In genomic region chr6:136980331-136980746, GRCm38 (mm10) we compare ENCODE assay signal across 8 mouse cellular contexts. TPM values are rescaled to one million over a fixed set of nuclear protein-coding genes. Genes with fewer than 3 reads are reported as not detected.
A peak's percentile ranks its signal among the peaks of the same experiment; 100 is the strongest.
DNase-seq lines count a peak whose midpoint lies in the region; ATAC-seq and TF ChIP-seq lines count a peak whose summit lies in the region.

No protein-coding gene starts in this region.

- no peak for TF ChIP-seq POLR2A in brain, embryonic 14.5 days (IDR thresholded peaks at IDR 0.05; ENCODE audit: borderline replicate concordance, extremely low read depth, insufficient read depth, insufficient read length, poor library complexity, severe bottlenecking)

- no peak for ATAC-seq in hindbrain, embryonic 12.5 days (ENCODE audit: low FRiP score)
- peak; percentile 49; the same call in 1 of the 2 replicates for ATAC-seq in heart, embryonic 11.5 days (replicated peaks; ENCODE audit: insufficient number of reproducible peaks, low FRiP score, low TSS enrichment)
- peak; percentile 81 for ATAC-seq in limb, embryonic 13.5 days (ENCODE audit: low FRiP score, low read depth)
- peak; percentile 59 for ATAC-seq in monocyte, adult 5-6 weeks (replicated peaks; ENCODE audit: insufficient number of reproducible peaks, low FRiP score, low TSS enrichment, poor library complexity, severe bottlenecking)

- no peak overlapping the region for H3K4me2 ChIP-seq in hindbrain, embryonic 12.5 days (replicated peaks)
- no peak overlapping the region for H3K4me2 ChIP-seq in heart, embryonic 11.5 days
- 0 out of 2 replicates have a peak overlapping the region, but pooled peaks have one; percentile 15 for H3K4me2 ChIP-seq in limb, embryonic 13.5 days (replicated peaks)

- H3K4me1 ChIP-seq in hindbrain, embryonic 10.5 days (replicated peaks) = peaks cover 17% of the 10 kb centered on the region
- H3K4me1 ChIP-seq in hindbrain, embryonic 12.5 days = peaks cover 4% of the 10 kb centered on the region; the same call in 1 of the 2 replicates
- no peaks in the 10 kb centered on the region for H3K4me1 ChIP-seq in heart, embryonic 11.5 days (ENCODE audit: control insufficient read depth, insufficient read depth, low read length)
- H3K4me1 ChIP-seq in limb, embryonic 13.5 days = peaks cover 9% of the 10 kb centered on the region

- WGBS in hindbrain, embryonic 10.5 days = 41% methylated on average over 3 of the region's 3 CpGs
- WGBS in hindbrain, embryonic 12.5 days = 34% methylated on average over 3 of the region's 3 CpGs
- WGBS in heart, embryonic 11.5 days (ENCODE audit: insufficient replicate concordance) = 30% methylated on average over 3 of the region's 3 CpGs
- 31% methylated on average over 3 of the region's 3 CpGs for WGBS in limb, embryonic 13.5 days

- no peaks in the 10 kb centered on the region for H3K27me3 ChIP-seq in hindbrain, embryonic 10.5 days (ENCODE audit: insufficient read depth, poor library complexity, severe bottlenecking)
- H3K27me3 ChIP-seq in hindbrain, embryonic 12.5 days = no peaks in the 10 kb centered on the region
- no peaks in the 10 kb centered on the region for H3K27me3 ChIP-seq in heart, embryonic 11.5 days (ENCODE audit: control insufficient read depth, insufficient read depth, low read length)
- H3K27me3 ChIP-seq in limb, embryonic 13.5 days = no peaks in the 10 kb centered on the region

- TF ChIP-seq CTCF in brain, embryonic 14.5 days (IDR thresholded peaks at IDR 0.05; ENCODE audit: borderline replicate concordance, extremely low read depth, insufficient read depth, insufficient read length) = peak; percentile 18; the same call in 1 of the 2 replicates

- H3K9ac ChIP-seq in hindbrain, embryonic 12.5 days = no peak overlapping the region
- H3K9ac ChIP-seq in heart, embryonic 11.5 days (ENCODE audit: low read depth, low read length) = no peak overlapping the region
- peak overlapping the region; percentile 8; the same call in 1 of the 2 replicates for H3K9ac ChIP-seq in limb, embryonic 13.5 days

- no peak for DNase-seq in hindbrain, embryonic 10.5 days (ENCODE audit: low spot score)
- DNase-seq in brain, embryonic 14.5 days (ENCODE audit: low read depth) = peak; percentile 80
- no peak for DNase-seq in cerebellum, postnatal 4 days (ENCODE audit: low spot score in 2 of 2)
- no peak for DNase-seq in right cerebral cortex, adult 18-20 months

- H3K9me3 ChIP-seq in hindbrain, embryonic 10.5 days = no peaks in the 10 kb centered on the region
- H3K9me3 ChIP-seq in hindbrain, embryonic 12.5 days (replicated peaks) = no peaks in the 10 kb centered on the region
- no peaks in the 10 kb centered on the region for H3K9me3 ChIP-seq in heart, embryonic 11.5 days (replicated peaks; ENCODE audit: control insufficient read depth, low read length)
- no peaks in the 10 kb centered on the region for H3K9me3 ChIP-seq in limb, embryonic 13.5 days

- H3K4me3 ChIP-seq in hindbrain, embryonic 10.5 days = no peak overlapping the region
- H3K4me3 ChIP-seq in hindbrain, embryonic 12.5 days = no peak overlapping the region
- H3K4me3 ChIP-seq in heart, embryonic 11.5 days (ENCODE audit: low read depth, low read length) = no peak overlapping the region
- H3K4me3 ChIP-seq in limb, embryonic 13.5 days = no peak overlapping the region

- H3K36me3 ChIP-seq in hindbrain, embryonic 10.5 days = no peaks in the 10 kb centered on the region
- no peaks in the 10 kb centered on the region for H3K36me3 ChIP-seq in hindbrain, embryonic 12.5 days
- no peaks in the 10 kb centered on the region for H3K36me3 ChIP-seq in heart, embryonic 11.5 days (ENCODE audit: control insufficient read depth, insufficient read depth, low read length)
- no peaks in the 10 kb centered on the region for H3K36me3 ChIP-seq in limb, embryonic 13.5 days

- peak overlapping the region; percentile 20; the same call in 1 of the 2 replicates for H3K27ac ChIP-seq in hindbrain, embryonic 10.5 days
- no peak overlapping the region for H3K27ac ChIP-seq in hindbrain, embryonic 12.5 days
- 0 out of 2 replicates have a peak overlapping the region, but pooled peaks have one; percentile 2 for H3K27ac ChIP-seq in heart, embryonic 11.5 days (ENCODE audit: low read depth, low read length)
- peak overlapping the region; percentile 39; the same call in 1 of the 2 replicates for H3K27ac ChIP-seq in limb, embryonic 13.5 days

RNA-seq across cellular contexts. Expression of gene Arhgdib, which starts 38.6 kb away (rescaled TPM):
- 26.5 and 35.2 TPM in 2 replicates for polyA plus RNA-seq in hindbrain, embryonic 10.5 days (2016; fragmentation: Nextera tagmentation; extraction: Ambion mirVana)
- 27.7 and 29.0 TPM in 2 replicates for polyA plus RNA-seq in hindbrain, embryonic 12.5 days (2016; fragmentation: Nextera tagmentation; extraction: Ambion mirVana)
- 17.3 and 23.0 TPM in 2 replicates for polyA plus RNA-seq in brain, embryonic 14.5 days (2012; rRNA removed)
- 115 and 128 TPM in 2 replicates for polyA plus RNA-seq in heart, embryonic 11.5 days (2014; fragmentation: Nextera tagmentation; extraction: Ambion mirVana)
- 75.3 and 78.3 TPM in 2 replicates for polyA plus RNA-seq in limb, embryonic 13.5 days (2015; fragmentation: Nextera tagmentation; extraction: Ambion mirVana)
- total RNA-seq in monocyte, adult 5-6 weeks (2017) = 977 to 1,211 TPM (median 1,012 TPM) in 3 replicates

RNA-seq across cellular contexts. Expression of gene Pde6h, which starts 56.7 kb away (rescaled TPM):
- not detected in 2 replicates for polyA plus RNA-seq in hindbrain, embryonic 10.5 days (2016; fragmentation: Nextera tagmentation; extraction: Ambion mirVana)
- polyA plus RNA-seq in hindbrain, embryonic 12.5 days (2016; fragmentation: Nextera tagmentation; extraction: Ambion mirVana) = not detected in 2 replicates
- 0.14 TPM in 1 of 2 replicates, not detected in the other for polyA plus RNA-seq in brain, embryonic 14.5 days (2012; rRNA removed)
- 0.43 TPM in 1 of 2 replicates, not detected in the other for polyA plus RNA-seq in heart, embryonic 11.5 days (2014; fragmentation: Nextera tagmentation; extraction: Ambion mirVana)
- polyA plus RNA-seq in limb, embryonic 13.5 days (2015; fragmentation: Nextera tagmentation; extraction: Ambion mirVana) = 0.18 and 0.63 TPM in 2 replicates
- total RNA-seq in monocyte, adult 5-6 weeks (2017) = 0.10 TPM in 1 of 3 replicates, not detected in the others

RNA-seq across cellular contexts. Expression of gene Erp27, which starts 58.4 kb away (rescaled TPM):
- polyA plus RNA-seq in hindbrain, embryonic 10.5 days (2016; fragmentation: Nextera tagmentation; extraction: Ambion mirVana) = 0.24 TPM in 1 of 2 replicates, not detected in the other
- not detected in 2 replicates for polyA plus RNA-seq in hindbrain, embryonic 12.5 days (2016; fragmentation: Nextera tagmentation; extraction: Ambion mirVana)
- polyA plus RNA-seq in brain, embryonic 14.5 days (2012; rRNA removed) = 0.08 and 0.21 TPM in 2 replicates
- polyA plus RNA-seq in heart, embryonic 11.5 days (2014; fragmentation: Nextera tagmentation; extraction: Ambion mirVana) = 1.3 and 1.5 TPM in 2 replicates
- polyA plus RNA-seq in limb, embryonic 13.5 days (2015; fragmentation: Nextera tagmentation; extraction: Ambion mirVana) = 0.28 and 0.46 TPM in 2 replicates
- total RNA-seq in monocyte, adult 5-6 weeks (2017) = 3.7 to 8.5 TPM (median 5.7 TPM) in 3 replicates
